Mouse (Mus musculus) small intestine, adult 2 months (tissue): Measurements from ENCODE around the gene Kcnb1. TPM values are rescaled to one million over a fixed set of nuclear protein-coding genes. Genes with fewer than 3 reads are reported as not detected.

ENCODE experiments used
- H3K27ac ChIP-seq: fragments of 200-500 bp; 2 replicates; pipeline ENCODE4 v1.5.1; 2012; ENCODE audit warnings: low read depth, low read length, control low read depth, inconsistent platforms; ENCODE audit not compliant: insufficient read depth
- H3K27me3 ChIP-seq: fragments of 200-500 bp; 2 replicates; pipeline ENCODE4 v1.6.1; 2012; ENCODE audit warnings: mild to moderate bottlenecking, moderate library complexity, low read length, inconsistent platforms; ENCODE audit not compliant: control insufficient read depth, insufficient read depth
- H3K36me3 ChIP-seq: fragments of 200-500 bp; 2 replicates; pipeline ENCODE4 v1.6.1; 2012; ENCODE audit warnings: mild to moderate bottlenecking, low read length, control low read depth, inconsistent platforms; ENCODE audit not compliant: control insufficient read depth, insufficient read depth
- H3K4me1 ChIP-seq: fragments of 200-500 bp; 2 replicates; pipeline ENCODE4 v1.6.1; 2012; ENCODE audit warnings: low read length, inconsistent platforms, mixed read lengths; ENCODE audit not compliant: control insufficient read depth, insufficient read depth, insufficient read length
- H3K4me3 ChIP-seq: fragments of 200-500 bp; 2 replicates; pipeline ENCODE4 v1.5.1; 2012; ENCODE audit warnings: low read depth, mild to moderate bottlenecking, control low read depth, inconsistent platforms, low read length, moderate library complexity
- CTCF ChIP-seq: fragments of 200-500 bp; IDR thresholded peaks from 2 replicates; pipeline ENCODE4 v1.5.1; 2012; ENCODE audit warnings: low read depth, mild to moderate bottlenecking, control low read depth, inconsistent platforms, low read length, moderate library complexity, mixed read lengths; ENCODE audit not compliant: insufficient replicate concordance, insufficient read length; ENCODE audit errors: extremely low read depth
- POLR2A ChIP-seq: fragments of 200-500 bp; IDR thresholded peaks from 2 replicates; pipeline ENCODE4 v1.6.1; 2012; ENCODE audit warnings: low read depth, mild to moderate bottlenecking, control low read depth, inconsistent platforms, low read length, moderate library complexity
- WGBS: fragments of 180-500 bp; shearing (Covaris S2); methylation state at CpG from one replicate; pipeline ENCODE4 v1.1.7; 2018; 5-methylcytosine and 5-hydroxymethylcytosine counted together
- polyA plus RNA-seq: library from polyadenylated mRNA; depleted of rRNA; stranded (reverse); fragments of >200 nt; gene quantifications from 2 replicates; pipeline ENCODE4 v1.2.3, GENCODE M21; 2012

The Kcnb1 gene
- polyA plus RNA-seq, 1 experiment: 2.7 TPM

DNA sequence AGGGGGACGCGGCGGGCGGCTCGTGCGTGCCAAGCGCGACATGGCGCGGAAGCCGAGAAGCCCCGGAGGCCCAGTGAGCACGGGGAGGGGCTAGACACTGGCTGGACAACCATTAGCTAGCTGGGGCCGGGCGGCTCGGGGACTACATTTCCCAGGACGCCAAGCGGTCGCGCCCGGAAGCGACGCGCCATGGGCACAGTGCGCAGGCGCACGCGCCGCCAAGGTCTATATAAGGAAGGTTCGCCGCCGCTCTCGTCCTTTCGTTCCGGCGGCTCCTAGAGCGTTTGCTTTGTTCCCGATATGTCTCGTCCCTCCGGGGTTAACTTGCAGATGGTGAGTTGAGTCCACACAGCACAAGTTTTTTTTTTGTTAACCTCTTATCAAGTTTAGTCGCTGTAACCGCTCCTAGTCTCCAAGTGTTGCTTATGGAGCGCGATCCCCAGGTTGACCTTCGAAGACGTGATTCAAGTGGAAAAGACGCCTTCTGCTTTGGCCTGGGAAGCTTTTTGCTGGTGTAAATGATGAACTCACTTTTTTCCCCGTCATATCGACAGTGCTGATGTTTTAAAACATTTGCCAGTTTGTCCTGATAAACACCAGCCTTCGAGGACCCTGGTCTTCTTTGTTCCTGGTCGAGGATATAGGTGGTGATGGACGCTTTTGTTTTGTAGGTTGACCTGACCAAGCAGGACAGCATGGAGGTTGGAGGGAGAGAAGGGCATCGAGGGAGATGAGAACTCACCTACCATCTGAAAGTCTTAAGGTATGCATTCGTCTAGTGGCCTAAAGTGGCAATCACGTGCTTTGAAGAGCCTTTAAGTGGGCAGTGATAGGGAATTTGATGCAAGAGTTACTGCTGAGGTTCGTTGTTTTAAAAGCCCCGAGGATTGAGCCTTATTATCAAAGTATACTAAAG lies 126.7 kb downstream of the Kcnb1 start, which contains the start of gene Znfx1:
Gene Znfx1, minus strand, starts transcription at position 51 of the 916 bp plus-strand sequence.
- peaks cover 18% of the 10 kb centered on the region for H3K4me1 ChIP-seq
- TF ChIP-seq CTCF: no peak
- peak; percentile 99 for TF ChIP-seq POLR2A
- H3K36me3 ChIP-seq: peaks cover 22% of the 10 kb centered on the region
- H3K27me3 ChIP-seq: no peaks in the 10 kb centered on the region
- H3K4me3 ChIP-seq: peak within 1 kb of the TSS; percentile 90
- H3K27ac ChIP-seq: peak within 1 kb of the TSS; percentile 78
- under 1% methylated on average over 57 of the region's 57 CpGs for WGBS

DNA sequence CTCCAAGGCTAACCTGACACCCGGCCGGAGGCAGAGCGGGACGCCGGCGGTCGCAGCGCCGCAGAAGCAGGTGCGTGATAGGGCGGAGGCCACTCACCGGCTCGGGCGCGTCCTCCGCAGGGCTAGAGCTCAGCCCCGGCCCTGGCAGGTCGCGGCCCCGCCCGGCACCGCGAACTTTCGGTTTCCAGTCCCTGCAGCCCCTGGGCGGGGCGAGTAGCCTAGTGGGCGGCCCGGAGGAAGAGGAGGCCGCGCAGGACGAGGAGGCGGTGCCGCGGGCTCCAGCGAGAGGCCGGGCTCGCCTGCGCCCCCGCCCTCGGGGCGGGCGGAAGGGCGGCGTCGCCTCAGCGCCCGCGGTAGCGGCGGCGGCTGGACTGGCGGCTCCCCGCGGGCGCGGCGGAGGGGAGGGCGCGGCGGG lies 127.5 kb downstream of the Kcnb1 start:
- peaks cover 17% of the 10 kb centered on the region for H3K4me1 ChIP-seq
- peak overlapping the region; percentile 90 for H3K4me3 ChIP-seq
- no peak for TF ChIP-seq CTCF
- peak; percentile 93 for TF ChIP-seq POLR2A
- H3K27me3 ChIP-seq: no peaks in the 10 kb centered on the region
- under 1% methylated on average over 58 of the region's 60 CpGs for WGBS
- H3K27ac ChIP-seq: peak overlapping the region; percentile 78
- H3K36me3 ChIP-seq: peaks cover 26% of the 10 kb centered on the region

DNA sequence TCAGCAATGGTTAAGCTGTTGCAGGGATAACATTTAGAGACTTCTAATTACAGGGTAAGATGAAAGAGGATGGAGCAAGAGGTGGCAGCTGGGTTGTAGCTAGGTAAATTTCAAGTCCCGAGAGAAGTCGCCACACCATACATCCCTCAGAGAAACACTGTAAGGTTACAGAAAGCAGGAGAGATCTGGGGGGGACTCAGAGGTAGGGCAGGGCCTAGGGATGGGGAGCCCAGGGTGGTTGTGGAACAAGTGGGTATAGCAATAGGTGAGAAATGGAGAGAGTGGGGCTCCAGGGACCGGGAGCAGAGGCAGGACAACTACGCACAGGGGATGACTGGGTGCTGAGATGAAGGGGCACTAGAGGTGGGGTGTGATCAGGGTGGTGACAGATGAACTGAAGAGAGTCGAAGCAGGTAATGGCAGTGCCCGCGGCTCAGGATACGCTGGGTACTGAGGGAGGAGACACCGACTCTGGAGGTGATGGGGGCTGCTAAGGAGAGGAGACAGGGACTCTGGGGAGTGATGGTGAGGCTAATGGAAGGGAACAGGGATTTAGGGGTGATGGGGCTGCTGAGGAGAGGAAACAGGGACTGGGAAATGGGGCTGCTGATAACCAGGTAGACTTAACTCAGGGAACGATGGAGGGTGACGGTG lies 128.4 kb downstream of the Kcnb1 start:
- peaks cover 35% of the 10 kb centered on the region for H3K36me3 ChIP-seq
- no peaks in the 10 kb centered on the region for H3K27me3 ChIP-seq
- H3K4me1 ChIP-seq: peaks cover 16% of the 10 kb centered on the region
- no peak for TF ChIP-seq CTCF
- TF ChIP-seq POLR2A: no peak
- WGBS: 5% methylated on average over 11 of the region's 11 CpGs
- H3K27ac ChIP-seq: peak overlapping the region; percentile 62
- peak overlapping the region; percentile 90 for H3K4me3 ChIP-seq

DNA sequence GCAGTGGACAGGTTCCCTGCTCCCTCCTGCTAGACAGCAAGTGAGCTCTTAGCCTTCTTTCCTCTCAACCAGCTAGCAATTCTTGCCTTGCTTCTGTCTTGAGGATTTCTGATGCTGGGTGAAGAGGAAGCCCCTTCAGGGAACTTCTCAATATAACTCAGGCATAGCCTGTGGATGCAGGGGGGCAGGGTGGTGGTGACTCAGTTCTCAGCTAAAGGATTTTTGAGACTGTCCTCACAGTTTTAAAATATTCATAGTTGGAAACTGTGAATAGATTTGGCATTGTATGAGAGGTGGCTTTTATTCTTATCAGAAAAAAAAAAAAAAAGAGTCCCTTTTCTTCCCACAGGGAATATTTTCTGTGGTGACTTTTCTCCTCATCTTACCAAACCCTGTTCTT lies 129.2 kb downstream of the Kcnb1 start:
- H3K36me3 ChIP-seq: peaks cover 38% of the 10 kb centered on the region
- peak overlapping the region; percentile 67 for H3K4me3 ChIP-seq
- peaks cover 18% of the 10 kb centered on the region for H3K4me1 ChIP-seq
- H3K27me3 ChIP-seq: no peaks in the 10 kb centered on the region
- no peak for TF ChIP-seq CTCF
- TF ChIP-seq POLR2A: no peak
- peak overlapping the region; percentile 89 for H3K27ac ChIP-seq

DNA sequence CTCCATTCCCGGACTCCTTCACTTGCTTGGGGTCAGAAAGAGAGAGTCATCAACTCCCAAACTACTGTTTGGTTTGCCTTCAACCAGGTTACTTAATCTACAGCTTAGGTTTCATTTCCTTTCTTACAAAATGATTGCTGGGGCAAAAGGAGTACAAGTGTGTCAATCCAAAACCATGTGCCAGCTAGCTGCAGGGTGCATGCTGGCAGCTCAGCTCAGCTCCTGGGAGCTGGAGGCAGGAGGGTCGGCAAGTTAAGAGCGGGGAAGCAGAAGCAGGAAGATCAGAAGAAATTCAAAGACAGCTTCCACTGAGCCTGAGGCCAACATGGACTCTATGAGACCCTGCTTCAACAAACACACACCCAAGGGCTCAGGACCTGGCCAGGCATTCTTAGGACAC lies 129.6 kb downstream of the Kcnb1 start:
- H3K27me3 ChIP-seq: no peaks in the 10 kb centered on the region
- H3K27ac ChIP-seq: peak overlapping the region; percentile 89
- 28% methylated on average over 3 of the region's 3 CpGs for WGBS
- TF ChIP-seq CTCF: no peak
- no peak for TF ChIP-seq POLR2A
- peaks cover 19% of the 10 kb centered on the region for H3K4me1 ChIP-seq
- H3K36me3 ChIP-seq: peaks cover 38% of the 10 kb centered on the region
- H3K4me3 ChIP-seq: peak overlapping the region; percentile 67

DNA sequence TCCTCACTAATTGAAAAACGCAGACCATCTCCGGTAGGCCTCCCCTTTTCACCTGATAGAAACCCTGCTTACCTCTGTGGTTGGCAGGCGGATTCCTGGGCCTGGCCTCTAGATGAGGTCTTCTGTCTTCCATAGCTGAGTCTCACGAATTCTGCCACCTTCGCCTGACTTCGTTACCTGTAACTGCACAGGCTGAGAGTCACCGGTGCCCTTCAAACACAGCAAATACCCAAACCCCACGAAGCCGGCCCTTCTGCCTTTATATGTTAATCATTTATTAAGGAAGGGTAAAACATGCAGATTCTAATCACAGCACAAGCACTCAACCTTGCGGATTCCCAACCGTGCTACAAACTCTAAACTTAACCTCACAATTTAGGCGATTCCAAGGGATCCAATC lies 130.0 kb downstream of the Kcnb1 start:
- peaks cover 38% of the 10 kb centered on the region for H3K36me3 ChIP-seq
- H3K27me3 ChIP-seq: no peaks in the 10 kb centered on the region
- TF ChIP-seq POLR2A (no peak), CTCF (no peak)
- H3K4me1 ChIP-seq: peaks cover 18% of the 10 kb centered on the region
- WGBS: 26% methylated on average over 12 of the region's 12 CpGs
- H3K27ac ChIP-seq: peak overlapping the region; percentile 89
- H3K4me3 ChIP-seq: peak overlapping the region; percentile 67

DNA sequence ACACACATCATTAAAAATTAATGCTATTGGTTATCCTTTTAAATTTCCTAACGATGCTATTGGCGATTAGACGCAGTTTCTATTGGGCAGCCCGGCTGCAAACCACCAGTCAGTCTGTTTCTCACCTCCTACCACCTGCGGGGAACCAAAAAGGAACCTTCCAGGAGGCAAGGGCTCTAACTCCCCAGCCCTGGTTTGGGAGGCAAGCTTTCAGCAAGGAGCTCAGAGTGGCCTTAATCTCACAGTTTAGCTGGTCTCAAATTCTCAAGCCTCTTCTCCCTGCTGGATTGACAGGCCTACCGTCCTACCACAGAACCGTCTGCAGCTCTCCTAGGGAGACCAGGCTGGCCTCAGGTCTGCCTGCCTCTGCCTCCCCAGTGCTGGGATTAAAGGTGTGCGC lies 130.4 kb downstream of the Kcnb1 start:
- Histone ChIP-seq H3K4me3 (peak overlapping the region; percentile 67), H3K27ac (peak overlapping the region; percentile 89), H3K27me3 (no peaks in the 10 kb centered on the region), H3K4me1 (peaks cover 14% of the 10 kb centered on the region), H3K36me3 (peaks cover 38% of the 10 kb centered on the region)
- TF ChIP-seq CTCF (no peak), POLR2A (no peak)
- WGBS: 27% methylated on average over 8 of the region's 8 CpGs
